Mouse (Mus musculus): Measurements from ENCODE around the gene Rffl. TPM values are rescaled to one million over a fixed set of nuclear protein-coding genes. Genes with fewer than 3 reads are reported as not detected.

Gene Rffl
- polyA plus RNA-seq, 1 experiment from 2014 or later, result 12.0 TPM

- H3K36me3 ChIP-seq, result peaks cover 27% of the 10 kb centered on the region
- no peaks in the 10 kb centered on the region for H3K27me3 ChIP-seq
- H3K27ac ChIP-seq, result no peak overlapping the region
- H3K9me3 ChIP-seq, result no peaks in the 10 kb centered on the region
- no peak overlapping the region for H3K9ac ChIP-seq
- no peak overlapping the region for H3K4me3 ChIP-seq
- ATAC-seq (ENCODE audit: borderline replicate concordance, extremely low read depth, low FRiP score, low TSS enrichment), result no peak
- WGBS, result 78% methylated on average over 10 of the region's 10 CpGs
- H3K4me2 ChIP-seq, result no peak overlapping the region
- H3K4me1 ChIP-seq, result no peaks in the 10 kb centered on the region
Measured at GRCm38 (mm10) chr11:82897478-82897877, 26.5 kb upstream of the Rffl start.

GRCm38 (mm10) chr11:82891936-82892335 is 20.9 kb upstream of the Rffl start, which contains the start of gene Fndc8:
TSS of gene Fndc8 (plus strand) at chr11:82892124.
- ATAC-seq (ENCODE audit: borderline replicate concordance, extremely low read depth, low FRiP score, low TSS enrichment), result no peak
- Histone ChIP-seq H3K9ac (no peak within 1 kb of the TSS), H3K27ac (no peak within 1 kb of the TSS), H3K27me3 (no peaks in the 10 kb centered on the region), H3K36me3 (no peaks in the 10 kb centered on the region), H3K9me3 (no peaks in the 10 kb centered on the region), H3K4me1 (peaks cover 19% of the 10 kb centered on the region), H3K4me3 (no peak within 1 kb of the TSS), H3K4me2 (no peak within 1 kb of the TSS)
- WGBS, result 54% methylated on average over 7 of the region's 7 CpGs

DNA sequence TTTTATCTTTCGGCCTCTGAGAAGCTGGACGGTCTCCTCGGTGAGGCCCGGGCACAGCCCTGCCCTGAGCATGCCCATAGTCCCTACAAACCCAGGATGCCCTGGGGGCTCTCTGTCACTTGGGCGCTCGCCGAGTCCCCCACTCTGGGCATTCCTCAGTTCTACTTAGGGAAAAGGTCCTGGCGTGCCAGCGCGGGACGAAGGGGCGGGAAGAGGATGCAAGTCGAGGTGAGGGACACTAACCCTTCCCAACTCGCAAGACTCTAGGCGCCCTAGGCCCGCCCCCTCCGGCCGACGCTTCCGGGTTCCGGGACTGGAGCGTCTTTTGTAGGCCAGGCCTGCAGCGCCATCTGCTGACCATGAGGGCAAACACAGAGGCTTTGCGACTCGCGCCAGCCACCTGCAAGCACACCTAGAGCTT is 19.3 kb upstream of the Rffl start, which contains the start of gene Rad51d:
Gene Rad51d, minus strand, starts transcription at position 273 of the 421 bp plus-strand sequence.
- Histone ChIP-seq H3K4me1 (peaks cover 19% of the 10 kb centered on the region), H3K27me3 (no peaks in the 10 kb centered on the region), H3K4me2 (peak within 1 kb of the TSS; percentile 86), H3K36me3 (no peaks in the 10 kb centered on the region), H3K4me3 (peak within 1 kb of the TSS; percentile 67), H3K27ac (peak within 1 kb of the TSS; percentile 75), H3K9me3 (no peaks in the 10 kb centered on the region), H3K9ac (peak within 1 kb of the TSS; percentile 69)
- ATAC-seq (ENCODE audit: borderline replicate concordance, extremely low read depth, low FRiP score, low TSS enrichment), result peak; percentile 93
- under 1% methylated on average over 26 of the region's 26 CpGs for WGBS

GRCm38 (mm10) chr11:82889524-82890341 is 18.7 kb upstream of the Rffl start:
- Histone ChIP-seq H3K36me3 (no peaks in the 10 kb centered on the region), H3K9ac (peak overlapping the region; percentile 69), H3K4me2 (peak overlapping the region; percentile 86), H3K9me3 (no peaks in the 10 kb centered on the region), H3K27me3 (no peaks in the 10 kb centered on the region), H3K4me3 (peak overlapping the region; percentile 67), H3K4me1 (peaks cover 19% of the 10 kb centered on the region), H3K27ac (peak overlapping the region; percentile 75)
- WGBS, result 6% methylated on average over 29 of the region's 31 CpGs
- ATAC-seq (ENCODE audit: borderline replicate concordance, extremely low read depth, low FRiP score, low TSS enrichment), result peak; percentile 33

DNA sequence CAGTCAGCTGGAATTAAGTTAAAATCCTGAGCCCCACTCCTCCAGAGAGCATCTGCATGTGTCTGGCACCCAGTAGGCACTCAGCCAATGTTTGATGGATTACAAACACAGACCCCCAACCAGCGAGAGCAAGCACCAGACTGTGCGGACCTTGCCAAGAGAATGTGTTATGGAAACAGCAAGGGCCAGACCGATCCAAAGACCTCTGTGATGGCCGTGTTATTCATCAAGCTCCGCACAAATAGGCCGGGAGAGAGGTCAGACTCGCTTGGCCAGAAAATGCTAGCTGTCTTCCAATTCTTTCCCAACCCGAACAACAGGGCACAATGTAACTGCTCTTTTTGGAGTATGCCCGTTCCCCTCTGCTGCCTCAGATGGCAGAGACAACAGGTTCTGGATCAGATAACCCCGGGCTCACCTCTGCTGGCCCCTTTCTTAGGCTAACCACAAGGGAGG is 17.5 kb upstream of the Rffl start:
- Histone ChIP-seq H3K9ac (peak overlapping the region; percentile 1; the same call in 1 of the 2 replicates), H3K27me3 (no peaks in the 10 kb centered on the region), H3K4me1 (peaks cover 19% of the 10 kb centered on the region), H3K36me3 (no peaks in the 10 kb centered on the region), H3K27ac (no peak overlapping the region), H3K9me3 (no peaks in the 10 kb centered on the region), H3K4me2 (peak overlapping the region; percentile 86), H3K4me3 (no peak overlapping the region)
- ATAC-seq (ENCODE audit: borderline replicate concordance, extremely low read depth, low FRiP score, low TSS enrichment), result no peak
- 26% methylated on average over 10 of the region's 10 CpGs for WGBS

- no peak overlapping the region for H3K9ac ChIP-seq
- H3K36me3 ChIP-seq, result no peaks in the 10 kb centered on the region; the same call in 1 of the 2 replicates
- H3K9me3 ChIP-seq, result no peaks in the 10 kb centered on the region
- H3K27ac ChIP-seq, result no peak overlapping the region
- 89% methylated on average over 3 of the region's 3 CpGs for WGBS
- no peak for ATAC-seq (ENCODE audit: borderline replicate concordance, extremely low read depth, low FRiP score, low TSS enrichment)
- H3K4me3 ChIP-seq, result no peak overlapping the region
- H3K27me3 ChIP-seq, result no peaks in the 10 kb centered on the region
- H3K4me1 ChIP-seq, result peaks cover 19% of the 10 kb centered on the region
- H3K4me2 ChIP-seq, result no peak overlapping the region
Measured at GRCm38 (mm10) chr11:82886559-82886958, 15.5 kb upstream of the Rffl start.

DNA sequence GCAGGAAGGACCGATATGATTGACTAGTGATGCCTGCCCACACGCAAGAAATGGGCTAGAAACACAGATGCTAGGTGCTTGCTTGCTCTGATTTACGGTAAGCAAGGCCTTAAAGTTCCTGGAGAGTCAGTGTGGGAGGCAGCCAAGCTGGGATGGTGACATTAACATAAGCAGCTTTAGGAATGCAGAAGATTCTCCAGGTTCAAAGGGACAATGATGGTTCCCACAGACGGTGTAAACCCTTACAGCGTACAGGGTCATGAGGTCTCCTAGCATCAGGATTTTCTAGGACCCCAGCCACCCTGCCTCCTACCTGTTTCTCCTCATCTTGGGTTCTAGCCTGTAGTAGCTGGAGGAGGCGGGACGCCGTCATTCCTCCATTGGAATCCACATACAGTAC is 12.2 kb upstream of the Rffl start:
- Histone ChIP-seq H3K9me3 (no peaks in the 10 kb centered on the region), H3K4me3 (no peak overlapping the region), H3K27me3 (no peaks in the 10 kb centered on the region), H3K4me2 (no peak overlapping the region), H3K4me1 (peaks cover 2% of the 10 kb centered on the region), H3K27ac (no peak overlapping the region), H3K9ac (no peak overlapping the region), H3K36me3 (no peaks in the 10 kb centered on the region; the same call in 1 of the 2 replicates)
- ATAC-seq (ENCODE audit: borderline replicate concordance, extremely low read depth, low FRiP score, low TSS enrichment), result no peak
- WGBS, result 75% methylated on average over 8 of the region's 8 CpGs

- no peak overlapping the region for H3K27ac ChIP-seq
- no peak for ATAC-seq (ENCODE audit: borderline replicate concordance, extremely low read depth, low FRiP score, low TSS enrichment)
- no peak overlapping the region for H3K9ac ChIP-seq
- WGBS, result 83% methylated on average over 7 of the region's 7 CpGs
- no peak overlapping the region for H3K4me3 ChIP-seq
- no peaks in the 10 kb centered on the region for H3K9me3 ChIP-seq
- H3K4me2 ChIP-seq, result no peak overlapping the region
- H3K36me3 ChIP-seq, result no peaks in the 10 kb centered on the region; the same call in 1 of the 2 replicates
- no peaks in the 10 kb centered on the region for H3K4me1 ChIP-seq
- no peaks in the 10 kb centered on the region for H3K27me3 ChIP-seq
Measured at GRCm38 (mm10) chr11:82877726-82878344, 6.8 kb upstream of the Rffl start.

GRCm38 (mm10) chr11:82875631-82876030 is 4.6 kb upstream of the Rffl start:
- 89% methylated on average over 5 of the region's 5 CpGs for WGBS
- H3K9me3 ChIP-seq, result no peaks in the 10 kb centered on the region
- H3K4me3 ChIP-seq, result no peak overlapping the region
- H3K27ac ChIP-seq, result no peak overlapping the region
- H3K36me3 ChIP-seq, result no peaks in the 10 kb centered on the region; the same call in 1 of the 2 replicates
- H3K4me1 ChIP-seq, result no peaks in the 10 kb centered on the region
- no peak overlapping the region for H3K4me2 ChIP-seq
- no peak overlapping the region for H3K9ac ChIP-seq
- H3K27me3 ChIP-seq, result no peaks in the 10 kb centered on the region
- ATAC-seq (ENCODE audit: borderline replicate concordance, extremely low read depth, low FRiP score, low TSS enrichment), result no peak

DNA sequence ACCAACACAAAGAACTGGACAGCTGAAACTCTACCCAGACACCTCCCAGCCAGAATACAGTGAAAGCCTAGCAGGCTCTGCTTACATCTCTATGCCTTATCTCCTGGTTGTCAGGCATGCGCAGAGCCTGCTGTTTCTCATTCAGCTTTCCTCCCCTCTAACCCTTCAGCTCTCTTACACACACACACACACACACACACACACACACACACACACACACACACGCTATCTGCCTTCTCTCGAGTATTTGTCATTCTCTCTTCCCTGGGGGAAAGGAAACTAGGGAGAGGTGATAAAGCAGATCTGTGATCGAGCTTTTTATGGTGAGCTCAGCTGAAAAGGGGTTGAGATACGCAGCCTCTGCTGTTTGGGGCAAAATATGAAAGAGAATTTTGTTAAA is 3.9 kb upstream of the Rffl start:
- Histone ChIP-seq H3K27me3 (no peaks in the 10 kb centered on the region), H3K4me3 (no peak overlapping the region), H3K27ac (no peak overlapping the region), H3K36me3 (no peaks in the 10 kb centered on the region; the same call in 1 of the 2 replicates), H3K9me3 (no peaks in the 10 kb centered on the region), H3K9ac (no peak overlapping the region), H3K4me2 (no peak overlapping the region), H3K4me1 (peaks cover 2% of the 10 kb centered on the region; the same call in 1 of the 2 replicates)
- 39% methylated on average over 5 of the region's 5 CpGs for WGBS
- no peak for ATAC-seq (ENCODE audit: borderline replicate concordance, extremely low read depth, low FRiP score, low TSS enrichment)

GRCm38 (mm10) chr11:82870173-82871030 is 608 bp downstream of the Rffl start:
- Histone ChIP-seq H3K4me3 (peak overlapping the region; percentile 93), H3K27me3 (no peaks in the 10 kb centered on the region), H3K36me3 (no peaks in the 10 kb centered on the region), H3K9ac (peak overlapping the region; percentile 72), H3K9me3 (no peaks in the 10 kb centered on the region), H3K27ac (peak overlapping the region; percentile 79), H3K4me1 (peaks cover 4% of the 10 kb centered on the region; the same call in 1 of the 2 replicates), H3K4me2 (peak overlapping the region; percentile 81)
- peak; percentile 72 for ATAC-seq (ENCODE audit: borderline replicate concordance, extremely low read depth, low FRiP score, low TSS enrichment)
- under 1% methylated on average over 36 of the region's 36 CpGs for WGBS
